Mouse (Mus musculus) liver, embryonic 16.5 days (tissue): ENCODE measurements around the gene Prrt4. TPM values are rescaled to one million over a fixed set of nuclear protein-coding genes. Genes with fewer than 3 reads are reported as not detected.
A peak's percentile ranks its signal among the peaks of the same experiment; 100 is the strongest.
"Not testable (repeated sequence)": the region's sequence is repeated elsewhere in the genome, so short reads cannot be mapped to it uniquely, and the experiment has no call there.

Experiments
- ATAC-seq: fragments of 200-750 bp; cut with Nextera tagmentation; 2 replicates; pipeline ENCODE4 v1.8.0; 2017; ENCODE audit warnings: low read depth, mild to moderate bottlenecking, moderate number of reproducible peaks, moderate library complexity
- H3K27ac ChIP-seq: fragments of 300-500 bp; sonication (generic); 2 replicates; pipeline ENCODE4 v1.5.1; 2014; ENCODE audit warnings: mild to moderate bottlenecking, low read length
- H3K27me3 ChIP-seq: fragments of 300-500 bp; sonication (generic); 2 replicates; pipeline ENCODE4 v1.6.1; 2014; ENCODE audit warnings: low read depth, low read length, mixed read lengths; ENCODE audit not compliant: control insufficient read depth, insufficient read depth
- H3K36me3 ChIP-seq: fragments of 300-500 bp; sonication (generic); 2 replicates; pipeline ENCODE4 v1.6.1; 2014; ENCODE audit warnings: mild to moderate bottlenecking; ENCODE audit not compliant: control insufficient read depth, insufficient read depth
- H3K4me1 ChIP-seq: fragments of 300-500 bp; sonication (generic); 2 replicates; pipeline ENCODE4 v1.6.1; 2014; ENCODE audit warnings: low read depth, low read length, mixed read lengths; ENCODE audit not compliant: control insufficient read depth
- H3K4me2 ChIP-seq: fragments of 300-500 bp; sonication (generic); 2 replicates; pipeline ENCODE4 v1.6.1; 2014; ENCODE audit warnings: low read depth, low read length, mixed read lengths
- H3K4me3 ChIP-seq: fragments of 300-500 bp; sonication (generic); 2 replicates; pipeline ENCODE4 v1.5.1; 2014; ENCODE audit warnings: low read depth, mild to moderate bottlenecking, low read length
- H3K9ac ChIP-seq: fragments of 300-500 bp; sonication (generic); 2 replicates; pipeline ENCODE4 v1.6.1; 2014; ENCODE audit warnings: low read depth, low read length
- H3K9me3 ChIP-seq: fragments of 300-500 bp; sonication (generic); replicated peaks from 2 replicates; pipeline ENCODE4 v1.6.1; 2016; ENCODE audit warnings: low read length; ENCODE audit not compliant: control insufficient read depth
- WGBS: fragments of 180-500 bp; shearing (Covaris S2); extraction: QIAGEN DNeasy Blood & Tissue Kit; methylation state at CpG from one replicate; pipeline ENCODE4 v1.1.7; 2014; ENCODE audit not compliant: insufficient replicate concordance; 5-methylcytosine and 5-hydroxymethylcytosine counted together
- polyA plus RNA-seq: library from polyadenylated mRNA; unstranded; fragments of >200 nt; fragmentation: Nextera tagmentation; extraction: Ambion mirVana; gene quantifications from 2 replicates; pipeline ENCODE4 v1.2.1, GENCODE M21; 2015

Prrt4 gene
- polyA plus RNA-seq, 1 experiment from 2014 or later = 0.04 TPM

DNA sequence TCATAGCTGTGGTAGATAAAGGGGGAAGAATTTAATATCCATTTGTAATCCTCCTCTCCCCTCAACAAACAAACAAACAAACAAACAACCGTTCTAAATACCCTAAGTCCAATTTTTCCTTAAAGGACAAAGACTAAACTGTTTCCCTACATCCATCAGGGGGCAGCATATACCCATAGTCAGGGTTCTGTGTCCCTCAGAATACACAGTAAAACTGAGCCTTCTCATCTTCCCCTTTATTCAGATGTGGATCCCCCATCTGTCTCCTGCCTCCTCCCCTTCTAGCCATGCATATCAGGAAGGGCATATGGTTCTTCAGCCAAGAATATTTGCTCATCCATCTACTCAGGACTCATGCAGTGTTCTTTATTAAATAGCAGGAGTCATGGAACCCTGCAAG, 13.2 kb downstream of the Prrt4 start:
- Histone ChIP-seq H3K9me3 (no peaks in the 10 kb centered on the region), H3K4me3 (no peak overlapping the region), H3K4me2 (no peak overlapping the region), H3K4me1 (peaks cover 11% of the 10 kb centered on the region), H3K27ac (no peak overlapping the region), H3K36me3 (no peaks in the 10 kb centered on the region), H3K9ac (no peak overlapping the region), H3K27me3 (peaks cover 49% of the 10 kb centered on the region)
- no peak for ATAC-seq
- WGBS = 0% methylated on average over 1 of the region's 1 CpGs

DNA sequence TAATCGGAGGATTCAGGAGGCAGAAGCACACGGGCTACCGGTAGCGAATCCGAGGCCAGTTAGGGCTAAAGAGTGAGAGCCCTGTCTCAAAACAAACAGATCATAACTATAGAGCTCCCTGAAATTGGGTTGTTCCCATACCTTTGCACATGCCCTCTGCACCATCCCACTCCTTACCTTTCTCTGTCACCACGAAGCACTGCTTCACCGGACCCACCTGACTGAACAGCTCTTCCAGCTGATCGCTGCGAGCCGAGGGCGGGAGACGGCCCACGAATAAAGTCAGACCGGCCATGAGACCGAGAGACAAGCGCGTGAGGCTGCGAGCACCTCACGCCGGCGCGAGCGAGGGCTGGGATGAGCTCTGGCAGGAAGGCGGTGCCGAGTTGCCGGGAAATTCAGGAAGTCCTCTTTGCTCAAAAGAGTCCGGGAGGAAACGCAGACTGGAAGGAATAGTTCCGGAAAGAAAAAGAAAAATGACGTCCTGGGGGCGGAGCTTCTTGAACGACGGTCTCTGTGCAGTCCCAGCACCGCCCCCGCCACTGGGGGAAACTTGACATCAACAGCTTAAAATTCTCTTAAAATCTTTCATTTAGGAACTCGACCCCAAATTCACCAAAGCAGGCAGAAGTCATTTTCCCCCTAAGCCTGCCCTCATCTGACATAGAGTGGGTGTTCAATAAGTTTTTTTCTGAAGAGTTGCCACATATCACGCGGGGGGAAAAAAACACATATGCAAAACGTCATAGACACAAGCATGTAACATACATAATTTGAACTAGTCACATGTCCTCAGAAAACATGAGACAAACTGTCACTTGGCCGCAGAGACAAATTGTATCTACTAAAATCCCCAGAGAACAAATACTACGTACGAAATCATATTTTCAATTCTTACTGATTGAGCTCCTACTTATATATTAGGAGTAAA, 14.8 kb downstream of the Prrt4 start, which contains the start of gene Rbm28:
Gene Rbm28 (minus strand): TSS at position 693 of the 931 bp plus-strand sequence.
- H3K27me3 ChIP-seq = peaks cover 32% of the 10 kb centered on the region
- peak; percentile 83 for ATAC-seq
- H3K4me2 ChIP-seq = peak within 1 kb of the TSS; percentile 71
- WGBS = 7% methylated on average over 42 of the region's 42 CpGs
- H3K4me1 ChIP-seq = peaks cover 9% of the 10 kb centered on the region
- no peaks in the 10 kb centered on the region for H3K36me3 ChIP-seq
- peak within 1 kb of the TSS; percentile 66; the same call in 1 of the 2 replicates for H3K27ac ChIP-seq
- peak within 1 kb of the TSS; percentile 79 for H3K4me3 ChIP-seq
- no peaks in the 10 kb centered on the region for H3K9me3 ChIP-seq
- peak within 1 kb of the TSS; percentile 77 for H3K9ac ChIP-seq

DNA sequence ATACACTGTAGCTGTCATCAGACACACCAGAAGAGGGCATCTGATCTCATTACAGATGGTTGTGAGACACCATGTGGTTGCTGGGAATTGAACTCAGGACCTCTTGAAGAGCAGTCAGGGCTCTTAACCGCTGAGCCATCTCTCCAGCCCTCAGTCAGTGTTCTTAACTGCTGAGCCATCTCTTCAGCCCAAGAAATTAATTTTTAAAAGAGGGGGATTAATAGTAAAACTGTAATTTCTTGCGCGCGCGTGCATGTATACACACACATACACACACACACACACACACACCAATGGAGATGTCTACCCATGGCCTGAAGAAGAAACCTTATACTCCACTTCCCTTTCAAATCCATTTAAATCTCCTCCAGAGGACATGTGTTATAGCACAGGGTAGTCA, 18.1 kb downstream of the Prrt4 start:
- not testable (repeated sequence) for ATAC-seq
- WGBS = 84% methylated on average over 5 of the region's 5 CpGs

DNA sequence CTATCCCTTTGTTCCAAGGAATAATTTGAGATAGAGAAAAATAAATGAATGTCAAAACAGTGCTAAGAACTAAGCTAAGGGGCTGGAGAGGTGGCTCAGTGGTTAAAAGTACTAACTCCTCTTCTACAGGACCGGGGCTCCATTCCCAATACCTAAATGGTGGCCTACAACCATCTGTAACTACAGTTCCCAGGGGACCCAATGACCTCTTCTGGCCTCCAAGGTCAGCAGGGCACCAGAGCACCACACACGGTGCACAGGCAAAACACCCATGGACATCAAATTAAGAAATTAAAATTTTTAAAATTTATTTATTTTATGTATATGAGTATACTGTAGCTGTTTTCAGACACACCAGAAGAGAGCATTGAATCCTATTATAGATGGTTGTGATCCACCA, 18.6 kb downstream of the Prrt4 start:
- H3K27me3 ChIP-seq = no peaks in the 10 kb centered on the region
- H3K4me3 ChIP-seq = no peak overlapping the region
- H3K36me3 ChIP-seq = peaks cover 3% of the 10 kb centered on the region
- H3K9ac ChIP-seq = no peak overlapping the region
- H3K27ac ChIP-seq = no peak overlapping the region
- H3K4me2 ChIP-seq = no peak overlapping the region
- H3K4me1 ChIP-seq = peaks cover 9% of the 10 kb centered on the region
- 80% methylated on average over 2 of the region's 2 CpGs for WGBS
- H3K9me3 ChIP-seq = no peaks in the 10 kb centered on the region
- ATAC-seq = no peak

More for the DNA sequence above, 18.1 kb downstream of the Prrt4 start:
- not testable (repeated sequence) for H3K4me3 ChIP-seq, H3K27ac ChIP-seq, H3K9ac ChIP-seq, H3K4me1 ChIP-seq, H3K36me3 ChIP-seq, H3K27me3 ChIP-seq, H3K4me2 ChIP-seq, H3K9me3 ChIP-seq

DNA sequence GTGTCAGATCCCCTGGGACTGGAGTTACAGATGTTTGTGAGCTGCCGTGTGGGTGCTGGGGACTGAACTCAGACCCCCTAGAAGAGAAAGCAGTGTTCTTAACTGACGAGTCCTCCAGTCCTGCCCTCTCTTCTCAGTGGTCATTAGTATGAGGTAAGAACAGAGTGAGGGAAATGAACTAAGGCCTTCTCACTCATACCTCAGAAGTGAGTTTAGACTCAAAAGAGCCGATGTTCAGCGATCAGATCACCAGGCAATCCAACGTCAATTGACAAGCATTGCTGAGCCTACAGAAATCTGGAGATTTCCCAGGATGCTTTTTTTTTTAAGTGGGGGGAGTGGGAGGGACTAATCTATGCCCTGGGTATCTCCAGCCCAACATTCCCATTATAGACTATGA, 23.1 kb downstream of the Prrt4 start:
- H3K4me3 ChIP-seq = no peak overlapping the region
- H3K4me1 ChIP-seq = no peaks in the 10 kb centered on the region
- WGBS = 80% methylated on average over 5 of the region's 5 CpGs
- H3K36me3 ChIP-seq = peaks cover 3% of the 10 kb centered on the region
- no peak overlapping the region for H3K9ac ChIP-seq
- no peak overlapping the region for H3K27ac ChIP-seq
- no peaks in the 10 kb centered on the region for H3K9me3 ChIP-seq
- H3K27me3 ChIP-seq = no peaks in the 10 kb centered on the region
- no peak overlapping the region for H3K4me2 ChIP-seq
- no peak for ATAC-seq

DNA sequence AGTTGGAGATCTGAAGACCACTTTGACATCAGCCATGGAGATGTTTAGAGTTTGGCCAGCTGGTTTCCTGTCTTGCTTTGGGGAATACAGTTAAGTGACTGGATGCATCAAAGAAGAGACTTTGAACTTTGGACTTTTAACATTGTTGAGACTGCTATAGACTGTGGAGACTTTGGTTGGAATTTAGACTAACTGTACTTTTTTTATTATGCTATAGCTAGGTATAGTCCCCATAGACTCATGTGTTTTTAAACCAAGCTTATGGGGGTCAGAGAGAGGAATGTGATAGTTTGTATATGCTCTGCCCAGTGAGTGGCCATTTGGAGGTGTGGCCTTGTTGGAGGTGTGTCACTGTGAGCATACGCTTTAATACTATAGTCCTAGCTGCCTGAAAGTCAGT, 29.4 kb downstream of the Prrt4 start:
- Histone ChIP-seq H3K4me2 (no peak overlapping the region), H3K27me3 (no peaks in the 10 kb centered on the region), H3K9ac (no peak overlapping the region), H3K4me1 (no peaks in the 10 kb centered on the region), H3K9me3 (no peaks in the 10 kb centered on the region), H3K27ac (no peak overlapping the region), H3K4me3 (no peak overlapping the region), H3K36me3 (no peaks in the 10 kb centered on the region; the same call in 1 of the 2 replicates)
- no peak for ATAC-seq
- 81% methylated on average over 1 of the region's 1 CpGs for WGBS

DNA sequence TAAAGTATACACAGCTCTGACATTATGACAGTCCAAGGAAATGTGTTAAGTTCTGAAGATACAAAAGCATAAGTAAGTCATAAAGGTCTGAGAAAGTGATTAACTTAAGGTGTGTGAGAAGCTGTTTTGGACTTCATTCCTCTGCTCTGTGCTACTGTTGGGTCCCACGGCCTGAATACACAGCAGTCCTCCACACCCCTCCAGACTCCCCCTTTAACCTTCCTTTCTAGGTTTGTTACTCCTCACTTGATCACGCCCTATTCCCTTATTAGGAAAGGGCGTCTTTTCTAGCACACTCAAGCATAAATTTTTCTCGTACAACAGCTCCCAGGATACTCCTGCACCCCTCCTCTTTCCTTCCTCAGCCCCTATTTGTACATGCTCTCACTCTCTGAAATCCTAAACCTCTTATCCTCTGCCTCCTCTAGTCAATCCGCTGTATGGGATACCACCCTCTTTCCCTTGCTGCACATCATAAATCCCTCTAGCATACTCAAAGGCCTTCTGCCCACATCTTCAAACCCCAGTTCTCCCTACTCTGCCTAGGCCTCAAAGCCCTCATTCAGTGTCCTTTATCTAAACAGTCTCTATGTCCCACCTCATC, 31.9 kb downstream of the Prrt4 start:
- 73% methylated on average over 5 of the region's 5 CpGs for WGBS
- no peak overlapping the region for H3K4me3 ChIP-seq
- no peaks in the 10 kb centered on the region for H3K4me1 ChIP-seq
- no peak overlapping the region for H3K4me2 ChIP-seq
- H3K27me3 ChIP-seq = no peaks in the 10 kb centered on the region
- H3K36me3 ChIP-seq = no peaks in the 10 kb centered on the region; the same call in 1 of the 2 replicates
- H3K9ac ChIP-seq = no peak overlapping the region
- no peak overlapping the region for H3K27ac ChIP-seq
- H3K9me3 ChIP-seq = no peaks in the 10 kb centered on the region
- ATAC-seq = no peak

DNA sequence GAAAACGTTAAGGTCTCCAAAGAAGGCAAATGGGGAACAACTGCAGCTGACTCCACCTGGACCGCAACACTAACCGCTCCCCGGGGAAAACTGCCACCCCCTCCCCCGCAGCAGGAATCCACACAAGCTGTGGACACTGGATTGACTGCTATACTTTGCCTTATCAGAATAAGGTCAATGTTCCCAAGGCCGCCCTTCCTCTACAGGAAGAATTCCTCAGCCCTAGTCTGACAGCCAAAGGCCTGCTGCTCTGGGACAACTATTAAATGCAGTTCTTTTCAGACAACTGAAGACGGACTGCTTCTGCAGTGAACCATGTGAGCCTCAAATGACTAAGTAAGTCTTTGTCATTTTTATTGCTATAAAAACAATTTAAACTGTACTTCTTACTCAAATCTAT, 32.7 kb downstream of the Prrt4 start:
- no peak overlapping the region for H3K4me3 ChIP-seq
- no peak overlapping the region for H3K4me2 ChIP-seq
- no peak for ATAC-seq
- H3K4me1 ChIP-seq = no peaks in the 10 kb centered on the region
- H3K27me3 ChIP-seq = no peaks in the 10 kb centered on the region
- no peak overlapping the region for H3K9ac ChIP-seq
- 64% methylated on average over 7 of the region's 7 CpGs for WGBS
- no peak overlapping the region for H3K27ac ChIP-seq
- H3K9me3 ChIP-seq = no peaks in the 10 kb centered on the region
- no peaks in the 10 kb centered on the region for H3K36me3 ChIP-seq
